Comparison of ENCODE assay signal across 8 mouse cellular contexts in genomic region chr2:166564455-166564854, GRCm38 (mm10).
DNase-seq lines count a peak whose midpoint lies in the region; ATAC-seq and TF ChIP-seq lines count a peak whose summit lies in the region.

No protein-coding gene starts in this region.

- TF ChIP-seq RAD21 in CH12.LX (IDR thresholded peaks at IDR 0.05; ENCODE audit: low read depth, low read length) = peak; percentile 91

- no peak overlapping the region for H3K4me3 ChIP-seq in CH12.LX (replicated peaks in 1 of 3; ENCODE audit: low read depth in 2 of 3, low read length in 2 of 3, poor library complexity in 1 of 3)
- H3K4me3 ChIP-seq in embryonic facial prominence, embryonic 14.5 days (ENCODE audit: low read depth, low read length) = no peak overlapping the region
- H3K4me3 ChIP-seq in heart, postnatal 0 days (ENCODE audit: low read depth, low read length) = 0 out of 2 replicates have a peak overlapping the region, but pooled peaks have one; percentile 13
- H3K4me3 ChIP-seq in layer of hippocampus, adult 2 months = no peak overlapping the region

- in situ Hi-C loops in CH12.LX (cut with MboI; ENCODE audit: low pct_ligation_motif_present, low pct_unique_long_range_greater_than_20kb, low sequenced_read_pairs) = loop anchor here (5.0 to 25.0 kb wide), 2 partner anchors 227 to 477 kb away; no protein-coding TSS in a partner anchor

- H3K79me2 ChIP-seq in CH12.LX (replicated peaks; ENCODE audit: control insufficient read depth, extremely low read depth, insufficient read depth, poor library complexity, severe bottlenecking) = no peaks in the 10 kb centered on the region

- TF ChIP-seq EP300 in CH12.LX (IDR thresholded peaks at IDR 0.05; ENCODE audit: low read length) = no peak
- TF ChIP-seq EP300 in heart, postnatal 0 days (IDR thresholded peaks at IDR 0.05; ENCODE audit: low read depth) = no peak

- H3K4me2 ChIP-seq in CH12.LX (ENCODE audit: insufficient read depth, low read depth, poor library complexity, severe bottlenecking) = no peak overlapping the region
- H3K4me2 ChIP-seq in embryonic facial prominence, embryonic 14.5 days (ENCODE audit: low read depth, low read length) = peak overlapping the region; percentile 45
- H3K4me2 ChIP-seq in heart, postnatal 0 days (ENCODE audit: low read depth, low read length) = peak overlapping the region; percentile 52

- dilution Hi-C loops in CH12.LX (cut with MboI; ENCODE audit: extremely low pct_ligation_motif_present, extremely low pct_unique_long_range_greater_than_20kb, low sequenced_read_pairs) = no loop called here

- no peak for TF ChIP-seq POLR2A in CH12.LX (IDR thresholded peaks at IDR 0.05; ENCODE audit: low read depth, low read length)

- no peaks in the 10 kb centered on the region for H3K27me3 ChIP-seq in CH12.LX (replicated peaks)
- H3K27me3 ChIP-seq in embryonic facial prominence, embryonic 14.5 days (replicated peaks; ENCODE audit: control insufficient read depth, insufficient read depth, low read length) = no peaks in the 10 kb centered on the region
- no peaks in the 10 kb centered on the region for H3K27me3 ChIP-seq in heart, postnatal 0 days (ENCODE audit: control insufficient read depth, insufficient read depth, low read length)

- H3K27ac ChIP-seq in CH12.LX (ENCODE audit: insufficient read depth, low read depth) = no peak overlapping the region
- no peak overlapping the region for H3K27ac ChIP-seq in embryonic facial prominence, embryonic 14.5 days (replicated peaks; ENCODE audit: low read depth, low read length)
- no peak overlapping the region for H3K27ac ChIP-seq in heart, postnatal 0 days (ENCODE audit: low read depth)
- H3K27ac ChIP-seq in layer of hippocampus, adult 2 months = no peak overlapping the region

- 6% methylated on average over 11 of the region's 11 CpGs for WGBS in embryonic facial prominence, embryonic 14.5 days
- 12% methylated on average over 11 of the region's 11 CpGs for WGBS in heart, postnatal 0 days

- peak; percentile 47 to 92; a peak in 3 of 4 replicates for TF ChIP-seq CTCF in CH12.LX (conservative IDR thresholded peaks at IDR 0.05 in 1 of 2, IDR thresholded peaks at IDR 0.05 in 1 of 2; ENCODE audit: low read depth in 2 of 2, low read length in 2 of 2)
- peak; percentile 95 for TF ChIP-seq CTCF in heart, postnatal 0 days (IDR thresholded peaks at IDR 0.05; ENCODE audit: low read depth)
- peak; percentile 84 for TF ChIP-seq CTCF in layer of hippocampus, adult 2 months (conservative IDR thresholded peaks at IDR 0.05)

- H3K4me1 ChIP-seq in CH12.LX (ENCODE audit: control insufficient read depth in 1 of 2, insufficient read depth in 2 of 2) = no peaks in the 10 kb centered on the region
- peaks cover 6% of the 10 kb centered on the region; the same call in 1 of the 2 replicates for H3K4me1 ChIP-seq in embryonic facial prominence, embryonic 14.5 days (ENCODE audit: control insufficient read depth, insufficient read depth, low read length)
- H3K4me1 ChIP-seq in heart, postnatal 0 days (ENCODE audit: control insufficient read depth, insufficient read depth) = no peaks in the 10 kb centered on the region

- no peaks in the 10 kb centered on the region for H3K9me3 ChIP-seq in CH12.LX (replicated peaks; ENCODE audit: low read length)
- H3K9me3 ChIP-seq in embryonic facial prominence, embryonic 14.5 days (ENCODE audit: control insufficient read depth, low read length) = no peaks in the 10 kb centered on the region
- H3K9me3 ChIP-seq in heart, postnatal 0 days (replicated peaks; ENCODE audit: control insufficient read depth, low read length) = no peaks in the 10 kb centered on the region

- peak; percentile 62 for ATAC-seq in embryonic facial prominence, embryonic 14.5 days (ENCODE audit: low read depth)
- peak; percentile 68 for ATAC-seq in heart, postnatal 0 days (ENCODE audit: insufficient read depth, low read depth)

- peak; percentile 57 for DNase-seq in CH12.LX (ENCODE audit: extremely low read depth)
- peak; percentile 66 for DNase-seq in adipocyte (ENCODE audit: low spot score)
- peak; percentile 74 for DNase-seq in embryonic facial prominence, embryonic 14.5 days (ENCODE audit: low spot score)
- DNase-seq in heart, postnatal 0 days (ENCODE audit: low spot score) = peak; percentile 54
- DNase-seq in layer of hippocampus, adult 2 months (ENCODE audit: low spot score in 2 of 2) = peak in 1 of 2 experiments; percentile 69
- peak; percentile 46 to 71 for DNase-seq in lung, postnatal 4 days
- peak; percentile 81 for DNase-seq in retina, postnatal 1 day
- peak; percentile 61 for DNase-seq in urinary bladder, postnatal 14 days (ENCODE audit: low spot score)

- H3K36me3 ChIP-seq in CH12.LX (replicated peaks in 1 of 2; ENCODE audit: control insufficient read depth in 1 of 2, insufficient read depth in 1 of 2, low read length in 1 of 2) = peaks cover 23 to 41% of the 10 kb centered on the region in 2 experiments
- peaks cover 25% of the 10 kb centered on the region; the same call in 1 of the 2 replicates for H3K36me3 ChIP-seq in embryonic facial prominence, embryonic 14.5 days (ENCODE audit: control insufficient read depth, insufficient read depth, low read length)
- no peaks in the 10 kb centered on the region; the same call in 1 of the 2 replicates for H3K36me3 ChIP-seq in heart, postnatal 0 days (replicated peaks; ENCODE audit: control insufficient read depth, insufficient read depth, low read length)

- no peak overlapping the region for H3K9ac ChIP-seq in CH12.LX (ENCODE audit: insufficient read depth, low read depth)
- no peak overlapping the region for H3K9ac ChIP-seq in embryonic facial prominence, embryonic 14.5 days (ENCODE audit: low read depth, low read length)
- no peak overlapping the region for H3K9ac ChIP-seq in heart, postnatal 0 days (replicated peaks; ENCODE audit: low read depth, low read length)

TF ChIP-seq in CH12.LX, 34 proteins besides CTCF, POLR2A, EP300 and RAD21:
- TF ChIP-seq UBTF (IDR thresholded peaks at IDR 0.05; ENCODE audit: low read depth, low read length) (no peak), SMC3 (IDR thresholded peaks at IDR 0.05; ENCODE audit: low read depth, low read length) (peak; percentile 82), BHLHE40 (IDR thresholded peaks at IDR 0.05; ENCODE audit: low read depth, low read length) (no peak), ZC3H11A (IDR thresholded peaks at IDR 0.05; ENCODE audit: low read depth, low read length) (peak; percentile 50)
